Mouse (Mus musculus) embryo, embryonic 9.5 days (tissue): ENCODE results near the gene Tmprss4.

ENCODE experiments used
- DNase-seq: peaks from one replicate; pipeline ENCODE4 v3.0.0-alpha.2; 2017; ENCODE audit errors: extremely low spot score

Tmprss4 gene

DNA sequence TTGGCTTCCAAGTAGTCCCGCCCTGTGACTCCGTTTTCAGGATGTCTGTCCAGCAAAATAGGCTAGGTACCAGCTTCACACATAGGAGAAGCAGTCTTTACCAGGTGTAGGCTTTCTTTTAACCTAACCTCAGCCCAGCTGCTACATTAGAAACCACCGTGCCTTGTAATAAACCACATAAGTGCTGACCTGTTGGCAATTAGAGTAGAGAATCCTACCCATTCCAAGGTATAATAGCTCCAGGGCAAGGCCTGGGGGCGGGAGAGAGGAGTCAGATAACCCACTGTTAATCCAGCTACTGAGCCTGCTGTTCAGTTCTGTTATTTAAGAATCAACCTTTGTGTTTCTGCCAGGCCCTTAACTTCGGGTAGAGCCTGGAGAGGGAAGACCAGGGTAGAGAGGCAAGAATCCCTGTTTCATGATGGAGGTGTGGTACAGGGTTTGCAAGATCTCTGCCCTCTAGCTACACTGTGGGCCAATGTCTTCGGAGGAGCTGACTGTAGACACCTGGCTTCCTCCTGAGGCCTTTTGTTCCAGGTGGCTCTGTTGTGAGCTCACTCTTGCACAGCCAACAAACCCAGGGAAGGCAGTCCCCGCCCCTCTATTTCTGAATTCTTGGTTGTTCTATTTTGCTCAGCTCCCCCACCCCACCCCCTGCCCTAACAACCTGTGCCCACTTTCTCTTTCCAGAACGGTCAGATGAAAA is 7.6 kb downstream of the Tmprss4 start:
- DNase-seq: no peak

DNA sequence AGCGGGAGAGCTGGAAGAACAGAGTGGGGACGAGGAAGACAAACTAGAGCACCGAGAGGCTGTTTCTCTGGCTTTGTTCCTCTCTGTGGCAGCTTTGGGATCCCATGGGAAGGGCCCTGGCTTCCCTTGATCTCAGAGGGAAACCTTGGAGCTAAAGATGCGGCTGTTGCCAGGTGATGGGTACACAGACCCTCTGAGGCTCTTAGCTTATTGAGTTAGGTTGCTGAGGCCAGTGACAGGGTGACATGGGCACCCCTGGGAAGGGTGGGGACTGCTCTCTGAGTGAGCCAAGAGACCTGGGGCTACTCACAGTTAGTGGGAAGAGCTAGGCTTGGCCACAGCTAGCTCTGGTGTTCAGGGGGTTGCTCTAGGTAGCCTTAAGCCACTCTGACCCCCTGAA is 8.4 kb downstream of the Tmprss4 start:
- DNase-seq: no peak

DNA sequence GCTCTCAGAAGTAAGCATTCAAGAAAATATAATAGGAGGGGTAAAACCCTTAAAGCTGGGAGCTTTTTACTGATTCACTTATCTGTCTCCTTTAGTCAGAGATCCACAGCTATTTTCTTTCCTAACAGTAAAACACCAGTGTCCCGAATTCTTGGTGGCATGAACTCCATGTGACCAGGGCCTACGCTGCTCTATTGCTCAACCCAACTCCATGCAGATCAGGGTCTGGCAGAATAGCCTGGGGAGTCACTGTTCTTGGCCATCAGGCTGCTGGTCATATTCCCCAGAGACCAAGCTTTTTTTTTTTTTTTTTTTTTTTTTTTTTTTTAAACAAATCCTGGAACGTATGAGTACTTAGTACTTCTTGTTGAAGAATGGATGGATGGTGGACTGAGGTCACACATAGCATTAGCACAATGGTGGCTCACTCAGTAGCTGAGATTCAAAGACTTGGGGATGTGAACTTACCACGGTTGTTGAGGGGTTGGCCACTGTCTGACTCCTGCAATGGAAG is 14.2 kb downstream of the Tmprss4 start:
- no peak for DNase-seq

GRCm38 (mm10) chr9:45188570-45189563 is 15.0 kb downstream of the Tmprss4 start:
- no peak for DNase-seq

DNA sequence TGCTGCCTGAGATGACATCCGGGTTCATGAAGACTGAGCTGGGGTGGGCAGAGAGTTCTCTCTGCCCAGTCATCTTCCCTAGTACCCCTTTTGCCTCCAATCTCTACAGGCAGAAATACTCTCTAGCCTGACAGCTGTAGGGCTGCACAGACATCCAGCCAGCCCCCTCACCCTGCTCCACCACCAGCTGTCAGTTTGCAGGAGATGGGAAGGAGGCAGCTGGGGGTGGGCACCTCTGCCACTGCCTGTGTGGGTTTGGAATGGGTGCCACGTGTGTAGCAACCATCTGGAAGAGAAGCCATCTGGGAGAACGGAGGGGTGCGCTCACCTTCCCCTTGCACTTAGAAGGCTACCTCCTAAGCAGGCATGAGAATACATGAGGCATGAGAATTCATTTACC is 18.6 kb downstream of the Tmprss4 start:
- no peak for DNase-seq

DNA sequence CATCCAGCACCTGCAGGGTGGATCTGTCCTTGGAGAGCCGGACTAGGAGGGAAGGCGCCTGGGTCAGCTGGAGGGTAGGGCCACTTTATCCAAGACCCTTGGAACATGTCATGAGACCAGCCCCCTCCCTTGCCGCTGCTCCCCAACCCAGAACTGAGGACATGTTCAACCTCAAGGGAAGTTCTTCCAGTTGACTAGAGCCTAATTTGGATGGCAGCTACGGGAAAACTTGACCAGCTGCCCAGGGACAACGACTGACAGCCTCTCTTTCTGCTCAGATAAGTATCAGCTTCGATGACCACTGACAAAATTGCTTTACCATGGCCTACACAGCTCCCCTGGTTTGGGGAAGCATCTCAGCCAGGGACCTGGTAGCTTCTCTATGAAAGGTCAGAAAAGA is 20.6 kb downstream of the Tmprss4 start:
- DNase-seq: no peak

- DNase-seq: no peak
Measured at GRCm38 (mm10) chr9:45182521-45182920, 21.4 kb downstream of the Tmprss4 start.

GRCm38 (mm10) chr9:45181770-45182169 is 22.1 kb downstream of the Tmprss4 start, which contains the start of gene BC049352:
Gene BC049352 (plus strand): TSS chr9:45182007.
- no peak for DNase-seq

- no peak for DNase-seq
Measured at GRCm38 (mm10) chr9:45179282-45179681, 24.6 kb downstream of the Tmprss4 start.

DNA sequence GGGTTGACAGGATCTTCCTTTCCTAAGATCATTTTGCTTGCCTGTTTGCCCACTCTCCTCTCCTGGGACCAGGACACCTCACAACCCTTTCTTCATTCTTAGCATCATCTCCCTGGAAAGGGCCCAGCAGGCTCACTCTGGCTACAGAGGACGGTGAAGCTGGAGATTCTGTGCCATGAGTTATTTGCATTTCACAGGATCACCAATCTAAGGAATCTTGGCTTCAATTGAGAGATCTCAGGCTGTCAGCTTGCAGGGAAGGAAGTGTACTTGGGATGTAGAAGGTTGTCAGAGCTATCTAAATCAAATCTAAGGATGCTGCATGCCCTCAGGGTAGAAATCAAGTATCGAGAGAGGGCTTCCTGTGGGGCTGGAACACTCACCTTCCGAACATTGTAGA is 30.4 kb downstream of the Tmprss4 start:
- no peak for DNase-seq

DNA sequence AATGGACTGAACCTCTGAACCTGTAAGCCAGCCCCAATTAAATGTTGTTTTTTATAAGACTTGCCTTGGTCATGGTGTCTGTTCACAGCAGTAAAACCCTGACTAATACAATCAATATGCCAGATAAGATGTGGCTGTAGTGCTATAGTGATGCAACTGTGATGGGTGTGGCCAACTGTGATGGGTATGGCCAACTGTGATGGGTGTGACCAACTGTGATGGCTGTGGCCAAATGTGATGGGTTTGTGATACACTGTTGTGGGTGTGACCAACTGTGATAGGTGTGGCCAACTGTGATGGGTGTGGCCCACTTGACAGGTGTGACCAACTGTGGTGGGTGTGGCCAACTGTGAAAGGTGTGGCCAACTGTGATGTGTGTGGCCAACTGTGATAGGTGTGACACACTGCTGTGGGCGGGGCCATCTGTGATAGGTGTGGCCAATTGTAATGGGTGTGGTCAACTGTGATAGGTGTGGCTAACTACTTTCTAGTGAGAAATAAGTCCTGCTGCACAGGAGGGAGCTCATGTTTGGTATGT is 32.8 kb downstream of the Tmprss4 start:
- DNase-seq: no peak

- no peak for DNase-seq
Measured at GRCm38 (mm10) chr9:45170150-45170549, 33.7 kb downstream of the Tmprss4 start.

DNA sequence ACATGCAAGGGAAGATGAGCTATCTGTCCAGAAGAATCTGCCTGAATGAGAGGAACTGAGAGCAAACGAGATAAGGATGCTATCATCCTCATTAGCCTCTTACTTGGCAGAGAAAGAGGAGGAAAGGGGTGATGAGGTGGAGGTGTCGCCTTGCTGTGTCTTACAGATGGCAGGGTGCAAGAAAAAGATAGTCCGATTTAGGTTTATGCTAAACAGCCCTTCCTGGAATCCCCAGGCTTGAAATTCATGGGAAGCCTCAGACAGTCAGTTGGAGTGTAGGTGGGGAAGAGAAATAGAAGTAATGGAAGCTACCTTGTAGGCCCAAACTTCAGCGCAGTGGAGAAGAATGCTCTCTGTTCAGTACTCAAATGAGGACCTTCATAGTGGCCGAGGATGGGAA is 36.0 kb downstream of the Tmprss4 start:
- no peak for DNase-seq

GRCm38 (mm10) chr9:45153361-45153760 is 50.5 kb downstream of the Tmprss4 start:
- DNase-seq: no peak

GRCm38 (mm10) chr9:45150933-45151332 is 53.0 kb downstream of the Tmprss4 start:
- no peak for DNase-seq

GRCm38 (mm10) chr9:45146267-45146597 is 57.7 kb downstream of the Tmprss4 start:
- DNase-seq: peak; percentile 73

GRCm38 (mm10) chr9:45145533-45146266 is 58.2 kb downstream of the Tmprss4 start:
- peak; percentile 4 for DNase-seq

GRCm38 (mm10) chr9:45142686-45143085 is 61.2 kb downstream of the Tmprss4 start:
- no peak for DNase-seq

GRCm38 (mm10) chr9:45140945-45141344 is 62.9 kb downstream of the Tmprss4 start:
- DNase-seq: no peak

DNA sequence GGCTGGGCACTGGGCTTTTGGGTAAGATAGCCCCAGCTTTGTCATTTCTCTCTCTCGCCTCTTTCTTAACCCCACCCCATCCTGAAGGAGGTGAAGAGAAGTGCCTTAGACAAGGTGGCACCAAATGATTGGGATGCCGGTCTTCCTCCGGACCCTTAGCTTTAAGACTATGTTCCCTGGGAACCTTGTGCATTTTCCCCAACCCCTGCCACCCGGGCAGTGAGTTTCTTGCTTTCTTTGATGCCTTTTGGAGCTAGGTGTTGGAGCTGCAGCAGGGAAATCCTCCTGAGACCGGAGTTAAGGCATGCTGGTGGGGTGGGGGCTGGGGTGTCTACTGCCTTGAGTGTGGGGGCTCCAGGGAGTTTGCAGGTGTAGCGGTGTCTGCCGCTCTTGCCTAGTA is 64.8 kb downstream of the Tmprss4 start:
- no peak for DNase-seq

DNA sequence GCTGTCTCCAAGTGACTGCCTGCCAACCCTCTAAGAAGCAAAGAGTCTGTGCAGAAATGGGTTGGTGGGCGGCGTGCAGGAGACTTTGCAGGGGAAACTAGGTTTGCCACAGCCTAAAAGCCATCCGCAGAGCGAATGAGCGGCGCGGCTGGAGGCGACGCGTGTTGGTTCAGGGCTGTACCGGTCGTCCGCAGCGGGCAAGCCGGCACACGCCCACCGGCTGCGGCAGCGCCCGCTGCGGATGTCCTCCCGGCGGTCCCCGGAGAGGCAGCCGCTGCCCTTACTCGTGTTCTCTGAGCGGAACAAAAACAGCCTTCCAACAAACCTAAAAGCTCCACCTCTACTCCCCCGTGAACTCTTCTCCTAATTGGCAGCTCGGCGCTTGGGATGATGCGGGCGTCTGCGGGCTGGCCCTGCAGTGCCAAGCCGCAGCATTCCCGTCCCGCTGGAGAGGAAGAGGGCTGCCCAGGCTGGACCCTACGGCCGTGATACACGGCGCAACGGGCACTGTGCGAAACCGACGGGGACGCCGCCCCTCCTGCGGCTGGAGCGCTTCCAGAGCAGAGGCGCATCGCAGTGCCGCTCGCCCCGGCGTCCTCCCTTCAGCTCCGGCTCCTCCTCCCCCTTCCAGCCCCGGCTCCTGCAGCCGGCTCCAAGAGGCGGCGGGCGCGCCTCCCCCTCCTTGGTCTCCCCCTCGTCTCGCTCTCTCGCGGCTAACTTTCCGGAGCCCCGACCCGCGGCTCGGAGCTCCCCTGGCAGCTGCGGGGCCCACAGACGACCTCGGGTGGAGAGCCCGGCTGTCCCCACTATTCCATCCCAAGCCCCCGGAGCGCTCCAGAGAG is 65.5 kb downstream of the Tmprss4 start, which contains the start of gene Scn4b:
Gene Scn4b (plus strand): TSS at position 205 of the 842 bp plus-strand sequence.
- peak; percentile 49 for DNase-seq
